Mouse (Mus musculus) thymus, postnatal 0 days (tissue): ENCODE results near the gene Rrp1b. TPM values are rescaled to one million over a fixed set of nuclear protein-coding genes. Genes with fewer than 3 reads are reported as not detected.
A peak's percentile ranks its signal among the peaks of the same experiment; 100 is the strongest.
"Not testable (repeated sequence)": the region's sequence is repeated elsewhere in the genome, so short reads cannot be mapped to it uniquely, and the experiment has no call there.

Experiments used
- DNase-seq: peaks from one replicate; pipeline ENCODE4 v3.0.0-alpha.2; 2015; ENCODE audit warnings: low spot score
- polyA plus RNA-seq: library from polyadenylated mRNA; unstranded; fragments of >200 nt; fragmentation: Nextera tagmentation; extraction: Ambion mirVana; gene quantifications from 2 replicates; pipeline ENCODE4 v1.2.1, GENCODE M21; 2015

Gene Rrp1b
- polyA plus RNA-seq, 1 experiment from 2014 or later: 59.8 TPM

DNA sequence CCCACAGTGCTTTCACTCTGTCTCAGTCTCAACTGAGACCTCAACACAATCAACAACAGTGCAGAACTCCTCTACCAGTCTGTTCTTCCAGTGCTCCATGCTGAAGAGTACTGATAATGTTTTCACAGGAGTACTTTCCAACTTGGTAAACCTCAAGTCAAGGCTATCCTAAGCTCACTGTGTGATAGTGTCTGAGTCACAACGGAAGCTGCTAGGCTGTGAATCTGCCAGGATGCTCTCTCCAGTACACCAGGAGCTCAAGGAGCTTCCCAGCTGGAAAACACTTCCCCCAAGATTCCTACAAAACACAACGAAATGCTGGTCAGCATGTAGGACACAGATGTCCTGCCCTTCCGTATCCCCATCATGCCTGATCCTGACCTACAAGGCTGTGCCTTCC is 7.6 kb upstream of the Rrp1b start:
- DNase-seq: no peak

- DNase-seq: no peak
Measured at GRCm38 (mm10) chr17:32031684-32032083, 4.2 kb upstream of the Rrp1b start.

DNA sequence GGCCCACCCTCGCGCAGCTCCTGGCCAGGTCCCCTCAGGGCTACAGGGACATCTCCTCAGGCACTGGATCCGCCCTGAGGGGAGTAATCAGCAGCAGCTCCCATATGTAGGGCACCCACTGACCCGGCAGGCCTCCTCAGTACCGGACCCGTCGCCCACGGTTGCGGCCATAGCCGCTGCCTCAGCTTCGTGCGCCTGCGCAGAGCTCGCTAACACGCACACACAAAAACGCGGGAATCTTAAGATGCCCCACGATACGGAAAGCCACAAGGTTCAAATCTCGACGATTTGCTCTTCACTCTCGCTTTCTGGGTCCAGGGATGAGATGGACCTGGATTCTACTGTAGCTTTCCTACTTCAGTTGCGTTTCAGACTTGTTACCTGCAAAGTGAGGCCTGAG is 1.6 kb upstream of the Rrp1b start:
- no peak for DNase-seq

GRCm38 (mm10) chr17:32036509-32037438 is 874 bp downstream of the Rrp1b start:
- DNase-seq: no peak

DNA sequence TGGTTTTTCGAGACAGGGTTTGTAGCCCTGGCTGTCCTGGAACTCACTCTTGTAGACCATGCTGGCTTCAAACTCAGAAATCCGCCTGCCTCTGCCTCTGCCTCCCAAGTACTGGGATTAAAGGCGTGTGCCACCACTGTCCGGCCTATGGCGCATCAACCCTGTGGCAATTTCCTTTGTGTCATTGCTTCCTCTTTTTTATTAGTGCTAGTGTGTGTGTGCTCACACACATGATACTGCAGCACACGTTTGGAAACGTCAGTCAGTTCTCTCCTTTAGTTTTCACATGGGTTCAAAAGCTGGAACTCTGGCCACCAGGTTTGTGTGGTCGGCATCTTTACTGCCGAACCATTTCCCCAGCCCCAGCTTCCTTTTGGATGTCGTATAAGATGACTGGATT is 4.4 kb downstream of the Rrp1b start:
- no peak for DNase-seq

DNA sequence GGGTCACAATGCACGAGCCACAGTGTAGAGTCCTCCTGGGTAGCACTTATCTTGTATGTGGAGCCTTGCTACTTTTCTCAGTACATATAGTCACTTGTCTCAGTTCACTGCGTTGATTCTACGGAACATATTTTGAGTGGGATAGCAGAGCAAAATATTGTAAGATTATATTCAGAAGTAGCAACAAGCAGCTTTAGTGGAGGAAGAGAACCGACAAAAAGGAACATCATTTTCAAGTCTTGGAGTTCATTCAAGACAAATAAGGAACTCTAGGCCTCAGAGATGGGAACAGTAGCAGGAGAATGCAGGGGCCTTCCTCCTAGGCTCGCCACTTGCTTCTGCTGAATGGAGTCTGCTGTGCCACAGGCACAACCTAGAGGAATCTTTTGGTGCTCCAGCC is 10.6 kb downstream of the Rrp1b start:
- DNase-seq: no peak

GRCm38 (mm10) chr17:32048351-32048750 is 12.5 kb downstream of the Rrp1b start:
- no peak for DNase-seq

DNA sequence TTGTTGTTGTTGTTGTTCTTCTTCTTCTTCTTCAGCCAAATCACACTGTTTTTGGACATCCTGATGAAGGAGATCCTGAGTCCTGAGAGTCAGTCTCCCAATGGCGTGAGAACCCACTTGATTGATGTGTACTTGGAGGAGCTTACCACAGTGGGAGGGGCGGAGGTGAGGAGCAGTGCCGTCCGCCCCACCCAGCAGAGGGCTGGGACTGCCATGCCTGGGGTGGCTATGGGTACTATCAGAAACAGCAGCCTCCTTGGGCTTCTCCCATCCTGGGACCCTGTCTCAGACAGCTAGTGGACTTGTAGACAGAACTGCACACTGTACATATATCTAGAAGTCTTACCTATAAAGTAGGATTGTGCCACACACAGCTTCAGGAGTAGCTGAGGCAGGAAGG is 14.0 kb downstream of the Rrp1b start:
- no peak for DNase-seq

GRCm38 (mm10) chr17:32050609-32051008 is 14.7 kb downstream of the Rrp1b start:
- no peak for DNase-seq

GRCm38 (mm10) chr17:32052237-32053080 is 16.6 kb downstream of the Rrp1b start:
- no peak for DNase-seq

DNA sequence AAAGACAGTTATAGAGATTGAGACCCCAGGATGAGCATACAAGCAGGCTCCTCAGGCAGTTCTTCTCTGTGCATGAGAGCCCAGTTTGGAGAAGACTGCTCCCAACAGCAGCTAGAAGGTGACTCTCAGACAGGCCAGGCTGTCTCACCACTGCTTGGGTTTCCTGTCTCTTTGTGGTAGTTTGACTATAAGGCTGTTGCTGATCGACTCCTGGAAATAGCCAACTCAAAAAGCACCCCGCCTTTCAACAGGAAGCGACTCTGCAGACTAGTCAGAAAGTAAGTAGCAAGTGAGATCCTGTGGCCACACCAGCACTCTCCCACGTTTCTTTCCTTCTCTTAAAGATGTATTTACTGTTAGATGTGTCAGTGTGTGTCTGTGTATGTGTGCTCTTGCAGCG is 17.8 kb downstream of the Rrp1b start:
- DNase-seq: no peak

DNA sequence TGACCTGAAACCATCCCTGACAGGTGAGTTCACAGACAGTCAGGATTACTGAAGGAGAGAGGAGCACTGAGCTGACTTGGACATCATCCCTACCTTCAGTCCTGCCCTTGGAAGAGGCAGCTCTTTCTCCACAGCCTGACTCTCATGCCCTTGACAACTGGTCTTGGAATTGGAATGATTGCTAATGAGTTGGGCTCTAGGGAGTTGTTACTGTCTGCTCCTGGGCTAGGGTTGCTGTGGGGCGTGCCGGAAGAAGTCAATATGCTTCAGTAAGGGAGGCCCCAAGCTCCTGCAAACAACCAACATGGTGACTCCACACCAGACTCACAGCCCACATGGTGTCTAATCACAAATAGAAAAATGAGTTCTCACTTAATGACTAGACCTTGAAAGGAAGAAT is 21.9 kb downstream of the Rrp1b start:
- DNase-seq: no peak

DNA sequence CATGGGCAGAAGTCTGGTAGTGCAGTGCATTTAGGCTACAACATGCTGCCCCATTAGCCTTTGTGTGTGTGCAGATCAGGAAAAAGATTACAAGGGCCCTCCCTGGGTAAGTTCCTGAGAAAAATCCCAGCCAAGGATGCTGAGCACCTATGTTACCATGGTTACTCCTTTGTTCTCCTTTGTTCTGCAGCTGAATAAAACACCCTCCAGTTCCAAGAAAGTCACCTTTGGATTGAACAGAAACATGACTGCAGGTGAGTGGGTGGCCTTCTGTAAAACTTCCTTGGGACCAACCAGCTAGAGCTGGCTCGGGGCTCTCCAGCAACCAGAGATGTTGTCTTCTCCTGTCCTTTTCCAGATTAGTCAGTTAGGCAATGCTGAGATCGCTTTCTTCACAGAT is 23.2 kb downstream of the Rrp1b start:
- DNase-seq: no peak

- no peak for DNase-seq
Measured at GRCm38 (mm10) chr17:32061219-32061618, 25.3 kb downstream of the Rrp1b start.

GRCm38 (mm10) chr17:32063654-32064053 is 27.8 kb downstream of the Rrp1b start:
- no peak for DNase-seq

GRCm38 (mm10) chr17:32064762-32065161 is 28.9 kb downstream of the Rrp1b start:
- not testable (repeated sequence) for DNase-seq

- peak; percentile 15 for DNase-seq
Measured at GRCm38 (mm10) chr17:32067541-32067940, 31.6 kb downstream of the Rrp1b start.

DNA sequence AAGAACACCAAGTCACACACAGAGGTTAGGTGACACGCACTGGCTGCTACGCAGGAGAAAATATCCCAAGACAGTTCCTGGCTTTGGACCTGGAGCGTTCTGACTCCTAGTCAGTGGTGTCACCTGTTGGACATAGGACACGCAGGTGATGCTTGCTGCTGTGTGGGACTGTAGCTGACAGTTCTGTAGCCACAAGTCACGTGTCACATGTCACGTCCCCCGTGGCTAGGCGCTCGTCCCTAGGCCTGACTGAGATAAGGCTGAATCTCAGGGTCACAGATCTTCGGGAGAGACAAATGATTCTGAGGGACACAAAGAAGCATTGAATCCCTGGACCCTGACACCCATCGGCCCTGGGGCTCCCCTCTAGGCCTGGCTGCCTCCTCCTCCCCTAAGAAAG is 32.5 kb downstream of the Rrp1b start:
- DNase-seq: no peak

- DNase-seq: no peak
Measured at GRCm38 (mm10) chr17:32068810-32069209, 32.9 kb downstream of the Rrp1b start.

DNA sequence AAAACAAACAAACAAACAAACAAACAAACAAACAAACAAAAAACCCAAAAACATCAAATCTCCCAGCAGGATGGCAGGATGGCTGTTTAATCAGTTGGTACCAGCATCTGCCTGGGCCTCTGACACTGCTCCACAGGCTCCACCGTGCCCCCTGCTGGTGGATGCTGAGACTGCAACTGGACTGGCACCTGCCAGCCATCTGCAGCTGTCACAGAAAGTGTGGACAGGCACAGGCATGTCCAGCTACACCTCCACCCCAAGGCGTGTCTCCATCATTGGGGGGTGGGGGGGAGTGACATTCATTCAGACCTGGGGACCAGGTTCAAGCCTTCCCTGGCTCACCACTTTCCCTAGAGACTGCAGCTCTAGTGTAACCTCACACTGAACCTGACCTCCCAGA is 37.5 kb downstream of the Rrp1b start:
- peak; percentile 70 for DNase-seq

GRCm38 (mm10) chr17:32074658-32075057 is 38.8 kb downstream of the Rrp1b start:
- no peak for DNase-seq

DNA sequence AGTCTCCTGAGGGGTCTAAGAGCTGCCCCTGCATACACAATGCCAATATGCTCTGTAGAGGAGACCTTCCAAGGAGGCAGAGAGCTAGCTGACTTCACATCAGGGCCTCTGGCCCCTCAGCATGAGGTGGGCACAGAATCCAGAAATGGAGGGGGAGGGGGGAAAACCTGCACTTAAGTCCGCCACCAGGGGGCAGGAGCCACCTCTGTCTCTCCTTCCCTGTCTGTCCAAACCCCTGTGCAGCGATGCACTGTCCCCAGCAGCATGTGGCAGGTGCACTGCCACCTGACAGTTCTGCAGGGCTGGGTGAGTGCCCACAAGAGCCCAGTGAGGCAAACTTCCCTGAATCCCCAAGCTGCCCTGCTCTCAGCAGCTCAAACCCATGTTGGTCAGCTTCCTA is 39.3 kb downstream of the Rrp1b start:
- peak; percentile 68 for DNase-seq
